In the genomic region with DNA sequence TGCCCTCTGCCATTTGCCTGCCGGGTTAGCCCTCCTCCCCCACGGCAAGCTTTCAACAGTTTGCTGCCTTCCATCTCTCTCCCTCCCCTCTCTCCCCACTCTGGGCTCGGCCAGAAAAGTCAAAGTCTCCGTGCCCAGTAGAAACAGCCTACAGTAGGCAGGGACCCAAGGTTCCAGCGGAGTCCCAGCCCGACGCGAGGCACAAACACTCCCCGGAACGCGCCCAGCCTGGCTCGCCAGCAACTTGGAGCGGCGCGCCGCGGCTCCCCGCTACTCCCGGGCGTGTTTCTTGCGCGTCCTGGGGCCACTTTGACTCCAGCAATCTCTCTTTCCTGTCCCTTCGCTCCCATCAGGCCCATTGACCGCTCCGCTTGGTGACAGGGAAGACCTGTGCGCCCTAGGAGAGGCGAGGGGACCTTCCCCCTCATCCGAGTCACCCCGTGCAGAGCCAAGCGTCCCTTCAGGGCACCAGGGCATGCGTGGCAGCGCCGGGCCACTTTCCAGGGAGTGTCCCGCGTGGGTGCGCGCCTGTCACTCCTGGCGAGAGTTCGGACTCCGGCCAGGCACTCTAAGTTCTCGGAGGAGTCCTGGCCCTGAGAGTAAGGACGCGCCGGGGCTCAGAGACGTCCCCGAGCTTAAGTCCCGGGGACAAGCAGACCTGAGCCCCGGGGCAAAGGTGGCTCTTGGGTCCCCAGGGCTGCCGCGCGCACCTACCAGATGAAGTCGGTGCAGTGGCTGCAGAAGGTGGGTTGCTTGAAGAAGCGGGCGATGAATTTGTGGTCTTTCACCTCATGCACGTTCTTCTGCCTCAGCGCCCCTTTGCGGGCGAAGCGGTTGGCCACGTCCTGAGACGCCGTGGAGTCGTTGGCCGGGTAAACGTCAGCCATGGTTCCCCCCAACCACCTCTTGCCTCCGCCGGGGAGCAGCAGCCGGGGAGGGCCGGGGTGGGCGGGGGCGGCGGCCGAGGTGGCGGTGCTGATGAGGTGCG, we compare ENCODE assay signal across 7 mouse cellular contexts. TPM values are rescaled to one million over a fixed set of nuclear protein-coding genes. Genes with fewer than 3 reads are reported as not detected.
DNase-seq lines count a peak whose midpoint lies in the region; ATAC-seq lines count a peak whose summit lies in the region.

Apoh (plus strand) TSS at position 574 of the 988 bp plus-strand sequence.

- intact Hi-C loops in left cerebral cortex, postnatal 36 days (cut with DNase I): loop anchor here (5.0 to 10.0 kb wide), 3 partner anchors 121 to 308 kb away; no protein-coding TSS in a partner anchor

- DNase-seq in cerebellum, postnatal 10 days: peak; percentile 57 to 68
- DNase-seq in gastrocnemius, adult 8-10 months (ENCODE audit: low spot score in 2 of 2): peak; percentile 63 to 79
- peak; percentile 31 to 59 for DNase-seq in left cerebral cortex, postnatal 36 days (ENCODE audit: low spot score in 2 of 2)
- peak; percentile 89 for DNase-seq in skeletal muscle tissue, adult 2 months (ENCODE audit: low read depth, low spot score)

- peaks cover 8% of the 10 kb centered on the region for H3K4me1 ChIP-seq in hindbrain, embryonic 16.5 days (ENCODE audit: control insufficient read depth, insufficient read depth, low read depth, low read length)

- peak within 1 kb of the TSS; percentile 97 for H3K4me2 ChIP-seq in hindbrain, embryonic 16.5 days (ENCODE audit: low read length)

- H3K9me3 ChIP-seq in hindbrain, embryonic 16.5 days (ENCODE audit: control insufficient read depth, low read length): no peaks in the 10 kb centered on the region

- WGBS in hindbrain, embryonic 16.5 days: under 1% methylated on average over 64 of the region's 75 CpGs

- H3K27me3 ChIP-seq in hindbrain, embryonic 16.5 days (replicated peaks; ENCODE audit: control insufficient read depth, insufficient read depth, low read length): no peaks in the 10 kb centered on the region

- peak; percentile 17 for ATAC-seq in activated CD4-positive, CD25-positive, alpha-beta regulatory T cell, adult 4 months
- ATAC-seq in hindbrain, embryonic 16.5 days: peak; percentile 5
- ATAC-seq in megakaryocyte-erythroid progenitor cell, adult 5-6 weeks (replicated peaks; ENCODE audit: low FRiP score, low TSS enrichment, poor library complexity, severe bottlenecking): peak; percentile 25

- H3K36me3 ChIP-seq in hindbrain, embryonic 16.5 days (ENCODE audit: control insufficient read depth, insufficient read depth, low read length): peaks cover 4% of the 10 kb centered on the region; the same call in 1 of the 2 replicates

- H3K27ac ChIP-seq in hindbrain, embryonic 16.5 days (ENCODE audit: low read depth, low read length): peak within 1 kb of the TSS; percentile 93

- peak within 1 kb of the TSS; percentile 83 for H3K4me3 ChIP-seq in hindbrain, embryonic 16.5 days (ENCODE audit: low read length)

- H3K9ac ChIP-seq in hindbrain, embryonic 16.5 days (ENCODE audit: low read depth, low read length): peak within 1 kb of the TSS; percentile 92

RNA-seq across cellular contexts. Expression of gene Apoh, which starts in this region (rescaled TPM):
- not detected for polyA plus RNA-seq in activated CD4-positive, CD25-positive, alpha-beta regulatory T cell, adult 4 months (2017; shearing (Covaris generic))
- total RNA-seq in gastrocnemius, adult 8-10 months (2022): 1 to 10 TPM in 2 of 4 experiments, not detected in 2; 1.3 to 1.7 TPM
- 0.39 and 0.43 TPM in 2 replicates for polyA plus RNA-seq in hindbrain, embryonic 16.5 days (2015; fragmentation: Nextera tagmentation; extraction: Ambion mirVana)
- under 1 TPM; 0.79 to 0.89 TPM for total RNA-seq in left cerebral cortex, postnatal 36 days (2021)
- total RNA-seq in megakaryocyte-erythroid progenitor cell, adult 5-6 weeks (2014; fragmentation: Nextera tagmentation): not detected in 2 replicates
- not detected in 2 replicates for total RNA-seq in megakaryocyte-erythroid progenitor cell, adult 5-6 weeks (2017)

Comparison
In these comparisons a context has a peak if more than half of its experiments do, and no peak if none do; other contexts are left out.
1. Peak in every context shown above with its lines: DNase-seq, ATAC-seq, H3K4me3 ChIP-seq and H3K27ac ChIP-seq.
2. Peak in ATAC-seq in activated CD4-positive, CD25-positive, alpha-beta regulatory T cell, adult 4 months; RNA of the gene not detected or under 1 TPM.
3. Peak in ATAC-seq, H3K4me3 ChIP-seq, H3K27ac ChIP-seq, H3K9ac ChIP-seq and H3K4me2 ChIP-seq in hindbrain, embryonic 16.5 days; RNA of the gene not detected or under 1 TPM.
4. Peak in DNase-seq in left cerebral cortex, postnatal 36 days; RNA of the gene not detected or under 1 TPM.
5. Peak in ATAC-seq in megakaryocyte-erythroid progenitor cell, adult 5-6 weeks; RNA of the gene not detected or under 1 TPM.